Mouse (Mus musculus) gastrocnemius, postnatal 25 days (tissue): Measurements from ENCODE around the gene Olfr1112. TPM values are rescaled to one million over a fixed set of nuclear protein-coding genes. Genes with fewer than 3 reads are reported as not detected.
"Not testable (repeated sequence)": the region's sequence is repeated elsewhere in the genome, so short reads cannot be mapped to it uniquely, and the experiment has no call there.

Source experiments
- DNase-seq: peaks from one replicate; pipeline ENCODE4 v3.0.0; 2022
- long read RNA-seq, 2 experiments: library from polyadenylated mRNA; stranded (forward); transcript quantifications; one replicate each; pipeline ENCODE4 v2.0.0; 2021
- total RNA-seq, 2 experiments: library from RNA; stranded (reverse); gene quantifications; 1 replicate in 1 of 2; 2 replicates in 1 of 2; pipeline ENCODE4 v1.2.3; 2021

Gene Olfr1112
- not detected for total RNA-seq
- long read RNA-seq, experiment 1: 0 reads
- long read RNA-seq, experiment 2: 0 reads

- DNase-seq: no peak
These were observed at the start of gene Olfr1112 for GRCm38 (mm10) chr2:87187498-87187897. Olfr1112 (plus strand) TSS chr2:87187798.

- DNase-seq: no peak
These were observed 47.4 kb upstream of the Olfr1112 start, which contains the start of gene Olfr1110 for GRCm38 (mm10) chr2:87140200-87140599. Olfr1110 (minus strand) TSS chr2:87140300.

- no peak for DNase-seq
These were observed 35.1 kb upstream of the Olfr1112 start, which contains the start of gene Olfr1111 for GRCm38 (mm10) chr2:87152524-87152923. Olfr1111 (minus strand) TSS chr2:87152624.

- DNase-seq: not testable (repeated sequence)
These were observed 19.9 kb upstream of the Olfr1112 start for GRCm38 (mm10) chr2:87167731-87168130.

- DNase-seq: no peak
These were observed 21.1 kb downstream of the Olfr1112 start, which contains the start of gene Olfr1113 for GRCm38 (mm10) chr2:87208670-87209069. Olfr1113 (plus strand) TSS chr2:87208970.

Other genes with a start within 250 kb of the Olfr1112 start
- gene Olfr1099, start 227.1 kb upstream of the Olfr1112 start, total RNA-seq: not detected
- not detected for gene Olfr1100, start 207.8 kb upstream of the Olfr1112 start, total RNA-seq
- gene Olfr1101, start 196.6 kb upstream of the Olfr1112 start, total RNA-seq: not detected
- not detected for gene Olfr1102, start 189.4 kb upstream of the Olfr1112 start, total RNA-seq
- not detected for gene Olfr1104, start 160.7 kb upstream of the Olfr1112 start, total RNA-seq
- not detected for gene Olfr1105, start 151.3 kb upstream of the Olfr1112 start, total RNA-seq
- not detected for gene Olfr1106, start 135.5 kb upstream of the Olfr1112 start, total RNA-seq
- not detected for gene Olfr1107, start 112.0 kb upstream of the Olfr1112 start, total RNA-seq
- not detected for gene Olfr1109, start 91.8 kb upstream of the Olfr1112 start, total RNA-seq
- not detected for gene Olfr259, start 73.2 kb upstream of the Olfr1112 start, total RNA-seq
- not detected for gene Olfr1110, start 47.5 kb upstream of the Olfr1112 start, total RNA-seq
- gene Olfr1111, start 35.2 kb upstream of the Olfr1112 start, total RNA-seq: not detected
- gene Olfr1113, start 21.2 kb downstream of the Olfr1112 start, total RNA-seq: not detected
- not detected for gene Olfr1115, start 60.2 kb downstream of the Olfr1112 start, total RNA-seq
- not detected for gene Olfr1116, start 79.7 kb downstream of the Olfr1112 start, total RNA-seq
- gene Olfr1118, start 119.8 kb downstream of the Olfr1112 start, total RNA-seq: not detected
- not detected for gene Olfr1120, start 167.0 kb downstream of the Olfr1112 start, total RNA-seq
- gene Olfr1121, start 182.1 kb downstream of the Olfr1112 start, total RNA-seq: not detected
- not detected for gene Olfr1122, start 198.1 kb downstream of the Olfr1112 start, total RNA-seq
- not detected for gene Olfr1123, start 228.8 kb downstream of the Olfr1112 start, total RNA-seq
- gene Olfr1124, start 242.5 kb downstream of the Olfr1112 start, total RNA-seq: not detected